Mouse (Mus musculus) ES-E14 (cell line): ENCODE results near the gene Slc28a1. TPM values are rescaled to one million over a fixed set of nuclear protein-coding genes. Genes with fewer than 3 reads are reported as not detected.

Experiments used
- DNase-seq: peaks from one replicate; pipeline ENCODE4 v3.0.0-alpha.2; 2013; ENCODE audit warnings: low read depth, low spot score
- H3K27ac ChIP-seq: 2 replicates; pipeline ENCODE4 v1.5.1; 2012; ENCODE audit warnings: low read depth, mild to moderate bottlenecking, low read length, moderate library complexity, mixed read lengths; ENCODE audit not compliant: poor library complexity, insufficient read depth, severe bottlenecking
- H3K36me3 ChIP-seq: 2 replicates; pipeline ENCODE4 v1.6.1; 2012; ENCODE audit warnings: mild to moderate bottlenecking, low read length, moderate library complexity, mixed read lengths; ENCODE audit not compliant: control insufficient read depth, poor library complexity, insufficient read depth, severe bottlenecking
- H3K4me1 ChIP-seq, 2 experiments: fragments of 150-350 bp in 1 of 2; sonication (generic) in 1 of 2; 2 replicates each; pipeline ENCODE4 v1.6.1; 2012; ENCODE audit warnings: low read length in 2 of 2, mild to moderate bottlenecking in 1 of 2, mixed read lengths in 1 of 2; ENCODE audit not compliant: control insufficient read depth in 2 of 2, insufficient read depth in 2 of 2, poor library complexity in 1 of 2
- H3K4me3 ChIP-seq, 2 experiments: fragments of 150-350 bp in 1 of 2; sonication (generic) in 1 of 2; 2 replicates each; pipeline ENCODE4 v1.5.1; 2012; ENCODE audit warnings: low read length in 2 of 2, low read depth in 1 of 2, mild to moderate bottlenecking in 1 of 2, mixed read lengths in 1 of 2; ENCODE audit not compliant: insufficient read depth in 1 of 2, poor library complexity in 1 of 2, severe bottlenecking in 1 of 2
- H3K9ac ChIP-seq: 2 replicates; pipeline ENCODE4 v1.6.1; 2012; ENCODE audit warnings: low read depth, mild to moderate bottlenecking, low read length, mixed read lengths; ENCODE audit not compliant: poor library complexity, insufficient read depth, severe bottlenecking
- H3K9me3 ChIP-seq: fragments of 150-350 bp; sonication (generic); 2 replicates; pipeline ENCODE4 v1.6.1; 2012; ENCODE audit warnings: low read depth, mild to moderate bottlenecking, low read length; ENCODE audit not compliant: control insufficient read depth, insufficient read depth
- CHD2 ChIP-seq: IDR thresholded peaks from 2 replicates; pipeline ENCODE4 v1.6.1; 2014; ENCODE audit warnings: mild to moderate bottlenecking, low read depth, low read length, inconsistent platforms
- HCFC1 ChIP-seq: IDR thresholded peaks from 2 replicates; pipeline ENCODE4 v1.6.1; 2012; ENCODE audit warnings: low read length, inconsistent platforms, borderline replicate concordance; ENCODE audit not compliant: insufficient read depth
- MAFK ChIP-seq: IDR thresholded peaks from 2 replicates; pipeline ENCODE4 v1.6.1; 2014; ENCODE audit warnings: mild to moderate bottlenecking, low read depth, low read length, inconsistent platforms; ENCODE audit not compliant: insufficient read depth
- ZC3H11A ChIP-seq: IDR thresholded peaks from 2 replicates; pipeline ENCODE4 v1.6.1; 2012; ENCODE audit warnings: low read depth, mild to moderate bottlenecking, inconsistent platforms, low read length, borderline replicate concordance
- ZNF384 ChIP-seq: IDR thresholded peaks from 2 replicates; pipeline ENCODE4 v1.6.1; 2012; ENCODE audit warnings: low read depth, low read length, inconsistent platforms
- in situ Hi-C, 2 experiments: fragments of 600-800 bp; cut with MboI; formaldehyde crosslinking; loops; one replicate each; pipeline ENCODE4 v1.15.1; 2025; ENCODE audit warnings: low sequenced_read_pairs in 2 of 2, inconsistent platforms in 1 of 2; ENCODE audit not compliant: unreplicated experiment in 2 of 2
- total RNA-seq: library from RNA; depleted of rRNA; stranded (reverse); fragments of 300-350 nt; gene quantifications from 2 replicates; pipeline ENCODE4 v1.2.3, GENCODE M21; 2012

The Slc28a1 gene
- total RNA-seq, 1 experiment, result 44.8 TPM

- Histone ChIP-seq H3K4me3 (peak overlapping the region in 1 of 2 experiments; percentile 8; a peak in 1 of 4 replicates), H3K9me3 (no peaks in the 10 kb centered on the region), H3K9ac (no peak overlapping the region), H3K4me1 (peaks cover 6 to 23% of the 10 kb centered on the region in 2 experiments), H3K27ac (no peak overlapping the region), H3K36me3 (no peaks in the 10 kb centered on the region; the same call in 1 of the 2 replicates)
- TF ChIP-seq MAFK (no peak), CHD2 (no peak), HCFC1 (no peak), ZNF384 (no peak), ZC3H11A (no peak)
- in situ Hi-C loops, result no loop called here
- DNase-seq, result peak; percentile 67
Observed at GRCm38 (mm10) chr7:81094104-81094757, 20.4 kb upstream of the Slc28a1 start.

- in situ Hi-C loops, result no loop called here
- H3K4me1 ChIP-seq, result peaks cover 0 to 8% of the 10 kb centered on the region in 2 experiments; a peak in 1 of 4 replicates
- DNase-seq, result no peak
- H3K9ac ChIP-seq, result no peak overlapping the region
- TF ChIP-seq HCFC1 (no peak), MAFK (no peak), CHD2 (no peak), ZC3H11A (no peak), ZNF384 (no peak)
- H3K27ac ChIP-seq, result no peak overlapping the region
- no peaks in the 10 kb centered on the region for H3K36me3 ChIP-seq
- H3K4me3 ChIP-seq, result no peak overlapping the region
- H3K9me3 ChIP-seq, result no peaks in the 10 kb centered on the region
Observed at GRCm38 (mm10) chr7:81100341-81100740, 14.3 kb upstream of the Slc28a1 start.

DNA sequence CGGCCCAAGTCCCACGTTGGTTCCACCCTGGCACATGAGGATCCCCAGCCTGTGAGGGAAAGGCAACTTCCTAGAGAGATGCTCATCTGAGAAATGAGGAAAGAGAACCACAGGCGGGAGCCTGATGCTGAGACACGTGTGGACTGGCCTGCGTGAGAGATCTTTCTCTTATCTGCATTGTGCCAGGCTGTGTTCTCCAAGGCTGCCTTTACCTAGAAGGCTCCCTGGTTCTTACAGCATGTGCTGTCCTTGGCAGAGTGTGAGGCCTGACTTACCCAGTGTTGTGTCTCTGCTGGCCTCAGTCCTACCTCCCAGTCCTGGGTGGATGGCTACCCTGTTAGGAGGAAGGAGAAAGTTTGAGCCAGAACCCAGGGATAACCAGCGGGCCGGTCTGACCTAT is 11.7 kb upstream of the Slc28a1 start:
- TF ChIP-seq ZC3H11A (no peak), ZNF384 (no peak), HCFC1 (no peak), MAFK (no peak), CHD2 (no peak)
- no peaks in the 10 kb centered on the region for H3K36me3 ChIP-seq
- peaks cover 0 to 6% of the 10 kb centered on the region in 2 experiments; a peak in 1 of 4 replicates for H3K4me1 ChIP-seq
- in situ Hi-C loops, result no loop called here
- no peaks in the 10 kb centered on the region for H3K9me3 ChIP-seq
- no peak overlapping the region for H3K9ac ChIP-seq
- no peak for DNase-seq
- no peak overlapping the region for H3K27ac ChIP-seq
- no peak overlapping the region for H3K4me3 ChIP-seq

DNA sequence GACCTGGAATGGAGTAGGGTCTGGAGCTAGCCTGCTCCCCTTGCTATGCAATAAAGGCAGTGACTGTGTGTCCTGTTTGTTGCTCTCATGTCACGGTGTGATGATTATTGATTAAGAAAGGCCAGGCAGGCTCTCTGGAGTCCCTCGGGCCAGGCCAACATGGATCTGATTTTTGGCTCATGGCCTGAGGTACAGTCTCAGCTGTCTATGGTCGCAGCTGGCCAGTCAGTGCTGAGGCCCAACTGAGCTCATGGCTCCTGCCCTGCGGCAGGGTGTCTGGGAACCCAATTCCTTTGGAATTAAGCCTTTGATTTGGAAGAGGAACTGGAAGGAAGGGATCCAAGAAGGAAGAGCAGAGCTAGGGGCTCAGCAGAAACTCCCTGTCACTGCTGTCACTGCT is 9.1 kb upstream of the Slc28a1 start:
- Histone ChIP-seq H3K9ac (no peak overlapping the region), H3K4me3 (no peak overlapping the region), H3K36me3 (no peaks in the 10 kb centered on the region), H3K27ac (no peak overlapping the region), H3K9me3 (no peaks in the 10 kb centered on the region), H3K4me1 (peaks cover 9 to 12% of the 10 kb centered on the region in 2 experiments; a peak in 3 of 4 replicates)
- DNase-seq, result no peak
- in situ Hi-C loops, result no loop called here
- TF ChIP-seq ZNF384, result no peak
- TF ChIP-seq CHD2, result no peak
- TF ChIP-seq MAFK, result no peak
- no peak for TF ChIP-seq HCFC1
- no peak for TF ChIP-seq ZC3H11A
